Mouse (Mus musculus) hindbrain, embryonic 15.5 days (tissue): ENCODE data around the gene Sult4a1. TPM values are rescaled to one million over a fixed set of nuclear protein-coding genes. Genes with fewer than 3 reads are reported as not detected.

Experiments
- ATAC-seq: fragments of 200-750 bp; cut with Nextera tagmentation; 2 replicates; pipeline ENCODE4 v1.8.0; 2017; ENCODE audit warnings: low read depth, moderate number of reproducible peaks, moderate TSS enrichment; ENCODE audit not compliant: low FRiP score
- H3K27ac ChIP-seq: fragments of 300-500 bp; sonication (generic); replicated peaks from 2 replicates; pipeline ENCODE4 v1.5.1; 2015; ENCODE audit warnings: mild to moderate bottlenecking, inconsistent platforms
- H3K27me3 ChIP-seq: fragments of 300-500 bp; sonication (generic); 2 replicates; pipeline ENCODE4 v1.6.1; 2015; ENCODE audit warnings: control low read depth, inconsistent platforms
- H3K36me3 ChIP-seq: fragments of 300-500 bp; sonication (generic); 2 replicates; pipeline ENCODE4 v1.6.1; 2015; ENCODE audit warnings: control low read depth, inconsistent platforms
- H3K4me1 ChIP-seq: fragments of 300-500 bp; sonication (generic); replicated peaks from 2 replicates; pipeline ENCODE4 v1.6.1; 2015; ENCODE audit warnings: control low read depth, inconsistent platforms
- H3K4me2 ChIP-seq: fragments of 300-500 bp; sonication (generic); 2 replicates; pipeline ENCODE4 v1.6.1; 2015; ENCODE audit warnings: moderate library complexity, mild to moderate bottlenecking, inconsistent platforms
- H3K4me3 ChIP-seq: fragments of 300-500 bp; sonication (generic); 2 replicates; pipeline ENCODE4 v1.5.1; 2015; ENCODE audit warnings: mild to moderate bottlenecking, inconsistent platforms
- H3K9ac ChIP-seq: fragments of 300-500 bp; sonication (generic); 2 replicates; pipeline ENCODE4 v1.6.1; 2015; ENCODE audit warnings: inconsistent platforms
- H3K9me3 ChIP-seq: fragments of 300-500 bp; sonication (generic); 2 replicates; pipeline ENCODE4 v1.6.1; 2016; ENCODE audit warnings: control low read depth, inconsistent platforms
- WGBS: fragments of 180-500 bp; shearing (Covaris S2); methylation state at CpG from one replicate; pipeline ENCODE4 v1.1.7; 2015; 5-methylcytosine and 5-hydroxymethylcytosine counted together
- polyA plus RNA-seq: library from polyadenylated mRNA; unstranded; fragments of >200 nt; fragmentation: Nextera tagmentation; extraction: Ambion mirVana; gene quantifications from 2 replicates; pipeline ENCODE4 v1.2.1, GENCODE M21; 2015

Gene Sult4a1
- polyA plus RNA-seq, 1 experiment from 2014 or later, result 120 TPM

DNA sequence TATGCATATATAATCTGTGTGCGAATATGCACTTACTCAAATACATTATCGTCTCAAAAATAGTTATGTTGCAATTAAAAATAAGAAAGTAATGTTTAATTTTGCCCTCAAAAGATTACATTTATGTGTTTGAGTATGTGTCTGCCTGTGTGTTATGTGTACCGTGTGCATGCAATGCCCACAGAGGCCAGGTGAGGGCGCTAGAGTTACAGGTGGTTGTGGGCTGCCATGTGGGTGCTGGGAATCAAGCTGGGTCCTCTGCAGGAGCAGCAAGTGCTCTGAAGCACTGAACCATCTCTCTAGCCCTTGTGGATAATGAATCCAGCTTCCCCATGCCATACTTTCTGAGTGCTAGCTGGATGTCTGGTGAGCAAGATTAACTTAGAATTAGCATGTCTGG lies 39.9 kb downstream of the Sult4a1 start:
- peaks cover 33% of the 10 kb centered on the region for H3K4me1 ChIP-seq
- H3K4me3 ChIP-seq, result no peak overlapping the region
- H3K9me3 ChIP-seq, result no peaks in the 10 kb centered on the region
- H3K27ac ChIP-seq, result no peak overlapping the region
- no peak overlapping the region for H3K9ac ChIP-seq
- peaks cover 15% of the 10 kb centered on the region for H3K27me3 ChIP-seq
- H3K4me2 ChIP-seq, result no peak overlapping the region
- H3K36me3 ChIP-seq, result no peaks in the 10 kb centered on the region
- WGBS, result 68% methylated on average over 4 of the region's 4 CpGs
- no peak for ATAC-seq

DNA sequence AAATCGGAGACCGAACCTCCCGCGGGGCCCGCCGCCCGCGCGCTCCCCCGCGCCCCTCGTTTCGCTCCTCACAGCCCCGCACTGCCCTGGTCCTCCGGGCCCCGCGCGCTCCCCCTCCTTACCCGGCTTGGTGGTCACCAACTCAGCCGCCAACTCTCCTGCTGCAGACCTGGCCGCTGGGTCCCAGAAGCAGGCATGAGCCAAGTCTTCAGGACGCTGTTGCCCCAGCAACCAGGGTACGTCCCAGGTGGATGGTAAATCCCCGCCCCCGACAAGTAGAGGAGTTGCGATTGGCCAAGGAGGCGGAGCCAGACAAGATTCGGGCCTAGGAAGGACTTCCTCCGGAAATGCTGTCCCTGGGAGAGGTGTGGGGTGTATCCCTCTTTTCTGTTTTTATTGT lies 40.4 kb downstream of the Sult4a1 start, which contains the start of gene Efcab6:
TSS of gene Efcab6 (minus strand) at position 240 of the 400 bp plus-strand sequence.
- 2% methylated on average over 29 of the region's 29 CpGs for WGBS
- Histone ChIP-seq H3K4me2 (peak within 1 kb of the TSS; percentile 90), H3K9me3 (no peaks in the 10 kb centered on the region), H3K4me1 (peaks cover 29% of the 10 kb centered on the region), H3K4me3 (peak within 1 kb of the TSS; percentile 45), H3K36me3 (no peaks in the 10 kb centered on the region), H3K27me3 (peaks cover 12% of the 10 kb centered on the region), H3K27ac (no peak within 1 kb of the TSS), H3K9ac (peak within 1 kb of the TSS; percentile 14; the same call in 1 of the 2 replicates)
- peak; percentile 86 for ATAC-seq

DNA sequence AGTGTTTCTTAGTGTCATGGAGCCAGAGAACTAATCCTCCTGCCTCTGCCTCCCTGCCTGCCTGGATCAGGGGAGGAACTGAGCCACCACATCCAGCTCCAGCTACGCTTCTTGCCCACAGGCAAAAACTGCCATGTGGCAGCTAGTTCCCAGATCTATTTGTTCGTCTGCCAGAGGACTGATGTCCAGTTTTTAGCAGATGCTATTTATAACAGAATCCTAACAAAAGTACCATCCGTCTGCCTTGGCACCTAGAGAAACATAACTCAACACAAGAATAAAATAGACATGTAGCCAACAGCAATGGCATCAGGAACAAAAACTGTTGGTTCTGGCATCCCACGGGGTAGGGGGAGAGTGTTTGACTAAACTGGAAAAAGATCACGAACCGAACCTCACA lies 46.7 kb downstream of the Sult4a1 start:
- no peak overlapping the region for H3K4me3 ChIP-seq
- H3K27ac ChIP-seq, result no peak overlapping the region
- ATAC-seq, result no peak
- no peak overlapping the region for H3K9ac ChIP-seq
- H3K27me3 ChIP-seq, result peaks cover 5% of the 10 kb centered on the region; the same call in 1 of the 2 replicates
- WGBS, result 67% methylated on average over 6 of the region's 6 CpGs
- peaks cover 3% of the 10 kb centered on the region for H3K4me1 ChIP-seq
- H3K4me2 ChIP-seq, result no peak overlapping the region
- H3K36me3 ChIP-seq, result no peaks in the 10 kb centered on the region
- H3K9me3 ChIP-seq, result no peaks in the 10 kb centered on the region

DNA sequence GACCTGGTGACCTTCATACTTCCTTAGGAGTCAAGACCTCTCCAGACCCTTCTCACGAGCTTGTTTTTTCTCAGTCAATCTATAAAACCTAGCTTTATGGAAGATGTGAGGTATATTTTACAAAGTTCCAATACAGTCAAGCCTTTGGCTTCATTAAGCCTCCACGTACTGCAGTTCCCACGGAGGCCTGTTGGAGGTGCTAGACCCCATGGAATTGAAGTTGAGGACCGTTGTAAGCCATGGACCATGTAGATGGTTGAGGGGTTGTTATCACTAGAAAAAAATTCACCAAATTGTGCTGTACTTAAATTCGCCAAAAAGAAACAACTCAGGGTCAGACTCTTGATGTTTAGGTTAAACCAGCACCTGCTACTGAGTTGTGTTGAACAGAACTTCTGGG lies 49.5 kb downstream of the Sult4a1 start:
- H3K27ac ChIP-seq, result no peak overlapping the region
- H3K9ac ChIP-seq, result no peak overlapping the region
- no peaks in the 10 kb centered on the region for H3K36me3 ChIP-seq
- ATAC-seq, result no peak
- peaks cover 5% of the 10 kb centered on the region; the same call in 1 of the 2 replicates for H3K27me3 ChIP-seq
- H3K4me3 ChIP-seq, result no peak overlapping the region
- WGBS, result 71% methylated on average over 5 of the region's 5 CpGs
- no peaks in the 10 kb centered on the region for H3K9me3 ChIP-seq
- no peak overlapping the region for H3K4me2 ChIP-seq
- peaks cover 7% of the 10 kb centered on the region for H3K4me1 ChIP-seq

DNA sequence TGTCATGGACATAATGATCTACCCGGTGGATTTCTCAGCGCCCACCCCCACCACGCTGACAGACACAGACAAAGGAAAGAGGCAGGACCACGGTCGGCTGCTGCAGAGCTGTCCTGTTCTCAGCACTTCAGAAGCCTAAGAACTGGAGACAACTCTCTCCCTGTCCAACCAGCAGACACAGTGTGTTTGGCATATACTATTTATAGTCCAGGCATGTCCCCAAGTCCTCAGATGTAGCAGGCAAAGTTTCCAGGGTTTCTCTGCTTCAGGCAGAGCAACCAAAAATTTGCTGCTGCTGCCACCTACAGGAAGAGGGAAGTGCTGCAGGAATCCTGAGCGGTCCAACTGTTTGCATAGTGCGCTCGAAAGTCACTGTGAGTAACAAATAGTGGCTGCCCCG lies 51.7 kb downstream of the Sult4a1 start:
- 0 out of 2 replicates have a peak overlapping the region, but pooled peaks have one; percentile 10 for H3K4me2 ChIP-seq
- H3K27me3 ChIP-seq, result peaks cover 5% of the 10 kb centered on the region; the same call in 1 of the 2 replicates
- H3K36me3 ChIP-seq, result no peaks in the 10 kb centered on the region
- no peaks in the 10 kb centered on the region for H3K9me3 ChIP-seq
- ATAC-seq, result peak; percentile 71
- no peak overlapping the region for H3K27ac ChIP-seq
- H3K4me1 ChIP-seq, result peaks cover 7% of the 10 kb centered on the region
- H3K9ac ChIP-seq, result no peak overlapping the region
- 33% methylated on average over 9 of the region's 9 CpGs for WGBS
- no peak overlapping the region for H3K4me3 ChIP-seq

DNA sequence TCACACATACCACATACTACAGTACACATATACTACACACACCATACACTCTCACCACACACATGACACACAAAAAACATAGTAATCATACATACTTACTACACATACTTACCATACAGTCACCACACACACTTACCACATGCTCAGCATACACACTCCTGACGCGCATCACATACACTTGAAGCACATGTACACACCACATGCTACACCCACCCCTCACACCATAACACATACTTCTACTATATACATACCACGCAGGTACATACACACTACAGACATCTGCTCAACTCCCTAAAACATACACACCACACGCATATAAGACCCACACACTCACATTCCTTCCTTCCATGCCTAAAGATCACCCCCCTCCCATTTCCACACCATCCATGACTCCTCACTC lies 52.3 kb downstream of the Sult4a1 start:
- no peak overlapping the region for H3K4me3 ChIP-seq
- no peak overlapping the region for H3K9ac ChIP-seq
- H3K4me2 ChIP-seq, result no peak overlapping the region
- peak; percentile 70 for ATAC-seq
- no peaks in the 10 kb centered on the region for H3K9me3 ChIP-seq
- peaks cover 7% of the 10 kb centered on the region for H3K4me1 ChIP-seq
- WGBS, result 97% methylated on average over 4 of the region's 4 CpGs
- H3K36me3 ChIP-seq, result no peaks in the 10 kb centered on the region
- no peak overlapping the region for H3K27ac ChIP-seq
- peaks cover 5% of the 10 kb centered on the region; the same call in 1 of the 2 replicates for H3K27me3 ChIP-seq

DNA sequence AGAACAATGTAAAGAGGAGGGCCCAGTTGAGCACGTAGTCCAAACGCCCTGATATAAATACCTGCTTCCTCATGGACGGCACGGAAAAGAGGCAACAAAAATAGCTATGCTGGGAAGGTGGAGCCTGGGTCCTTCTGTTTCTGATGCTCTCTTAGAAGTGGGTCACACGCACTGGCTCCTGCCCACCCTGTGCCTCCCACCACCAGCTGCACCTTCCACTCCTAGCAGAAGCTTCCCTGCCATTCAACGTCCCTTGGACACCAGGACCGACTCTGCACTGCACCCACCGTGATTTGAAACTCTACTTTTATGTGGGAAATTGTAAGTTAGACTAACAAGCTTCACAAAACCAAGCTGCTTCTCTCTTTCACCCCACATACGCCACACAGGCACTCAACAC lies 53.2 kb downstream of the Sult4a1 start:
- Histone ChIP-seq H3K9me3 (no peaks in the 10 kb centered on the region), H3K4me1 (peaks cover 7% of the 10 kb centered on the region), H3K36me3 (no peaks in the 10 kb centered on the region), H3K4me2 (no peak overlapping the region), H3K4me3 (no peak overlapping the region), H3K27me3 (peaks cover 5% of the 10 kb centered on the region; the same call in 1 of the 2 replicates), H3K9ac (no peak overlapping the region), H3K27ac (no peak overlapping the region)
- ATAC-seq, result no peak
- WGBS, result 87% methylated on average over 9 of the region's 9 CpGs

DNA sequence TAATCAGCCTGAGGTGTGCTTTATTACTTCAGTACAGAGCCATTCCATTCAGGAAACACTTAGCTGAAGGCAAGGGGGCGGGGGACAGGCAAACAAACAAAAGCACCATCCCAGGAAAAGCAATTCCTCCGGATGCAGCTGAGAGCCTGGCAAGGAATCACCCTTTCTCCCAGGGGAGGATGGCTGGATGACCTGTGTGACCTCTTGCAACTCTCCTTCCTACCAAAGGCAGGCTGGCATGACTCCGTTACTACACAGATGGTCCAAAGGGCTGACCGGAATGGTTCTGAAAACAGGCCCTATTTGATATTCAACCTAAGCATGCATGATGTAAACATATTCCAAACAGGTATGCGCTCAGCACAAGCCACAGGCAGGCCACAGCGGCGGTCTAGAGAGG lies 56.0 kb downstream of the Sult4a1 start:
- no peaks in the 10 kb centered on the region for H3K36me3 ChIP-seq
- no peak overlapping the region for H3K9ac ChIP-seq
- WGBS, result 65% methylated on average over 7 of the region's 7 CpGs
- no peaks in the 10 kb centered on the region for H3K9me3 ChIP-seq
- no peak overlapping the region for H3K4me3 ChIP-seq
- no peak for ATAC-seq
- no peak overlapping the region for H3K4me2 ChIP-seq
- no peak overlapping the region for H3K27ac ChIP-seq
- peaks cover 7% of the 10 kb centered on the region for H3K4me1 ChIP-seq
- peaks cover 5% of the 10 kb centered on the region; the same call in 1 of the 2 replicates for H3K27me3 ChIP-seq

DNA sequence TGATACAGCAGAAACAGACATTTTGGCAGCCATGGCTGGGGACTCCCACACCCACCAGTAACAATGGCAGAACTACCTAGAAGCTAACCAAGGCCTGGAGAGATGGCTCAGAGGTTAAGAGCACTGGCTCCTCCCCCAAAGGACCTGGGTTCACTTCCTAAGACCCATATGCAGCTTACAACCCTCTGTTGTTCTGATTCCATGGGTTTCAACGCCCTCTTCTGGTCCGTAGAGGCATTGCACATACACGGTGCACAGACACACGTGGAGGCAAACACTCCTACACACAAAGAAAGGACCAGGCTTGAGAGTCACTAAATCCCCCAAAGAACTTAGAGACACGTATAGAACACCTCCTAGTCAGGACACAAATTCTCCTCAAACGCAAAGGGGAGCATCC lies 60.0 kb downstream of the Sult4a1 start:
- H3K9ac ChIP-seq, result no peak overlapping the region
- H3K4me3 ChIP-seq, result no peak overlapping the region
- no peaks in the 10 kb centered on the region for H3K4me1 ChIP-seq
- H3K27me3 ChIP-seq, result no peaks in the 10 kb centered on the region
- no peaks in the 10 kb centered on the region for H3K9me3 ChIP-seq
- H3K27ac ChIP-seq, result no peak overlapping the region
- H3K4me2 ChIP-seq, result no peak overlapping the region
- H3K36me3 ChIP-seq, result no peaks in the 10 kb centered on the region
- ATAC-seq, result no peak
- WGBS, result 92% methylated on average over 6 of the region's 6 CpGs

DNA sequence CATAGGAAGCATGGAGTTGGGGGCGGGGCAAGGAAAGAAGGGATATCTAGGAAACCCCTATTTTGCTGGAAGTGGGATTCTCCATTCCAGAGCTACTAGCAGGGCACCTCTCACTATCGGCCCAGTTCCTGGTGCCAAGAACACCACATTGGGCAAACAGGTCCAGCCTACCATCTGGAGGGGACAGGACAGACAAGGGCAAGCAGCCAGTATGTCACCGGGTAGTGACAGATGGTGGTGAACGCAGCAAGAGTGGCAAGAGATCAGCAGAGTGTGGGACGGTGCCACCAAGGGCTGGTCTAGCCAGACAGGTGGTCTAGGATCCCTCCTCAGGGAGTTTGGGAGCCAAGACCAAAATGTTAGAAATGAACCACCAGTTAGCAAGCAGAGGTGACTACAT lies 68.5 kb downstream of the Sult4a1 start:
- ATAC-seq, result peak; percentile 30; the same call in 1 of the 2 replicates
- no peaks in the 10 kb centered on the region for H3K27me3 ChIP-seq
- no peak overlapping the region for H3K27ac ChIP-seq
- WGBS, result 78% methylated on average over 5 of the region's 5 CpGs
- H3K9me3 ChIP-seq, result no peaks in the 10 kb centered on the region
- H3K4me3 ChIP-seq, result no peak overlapping the region
- no peak overlapping the region for H3K4me2 ChIP-seq
- H3K4me1 ChIP-seq, result no peaks in the 10 kb centered on the region
- no peak overlapping the region for H3K9ac ChIP-seq
- no peaks in the 10 kb centered on the region for H3K36me3 ChIP-seq

Other genes with a start within 250 kb of the Sult4a1 start
- 0.45 and 0.52 TPM in 2 replicates for gene Efcab6, start 40.4 kb downstream of the Sult4a1 start, polyA plus RNA-seq
- not detected in 2 replicates for gene Pnpla5, start 17.4 kb upstream of the Sult4a1 start, polyA plus RNA-seq
- gene Pnpla3, start 62.1 kb upstream of the Sult4a1 start, polyA plus RNA-seq, result 5.0 and 6.6 TPM in 2 replicates
- gene Samm50, start 86.5 kb upstream of the Sult4a1 start, polyA plus RNA-seq, result 85.9 and 88.6 TPM in 2 replicates
- 3.7 and 5.5 TPM in 2 replicates for gene Parvb, start 126.3 kb upstream of the Sult4a1 start, polyA plus RNA-seq
- gene Parvg, start 218.3 kb upstream of the Sult4a1 start, polyA plus RNA-seq, result 1.0 and 1.8 TPM in 2 replicates